Mouse (Mus musculus) lung, adult 2 months (tissue): ENCODE results near the gene Cflar. TPM values are rescaled to one million over a fixed set of nuclear protein-coding genes. Genes with fewer than 3 reads are reported as not detected.

Experiments
- DNase-seq: peaks from one replicate; pipeline ENCODE4 v3.0.0; 2022
- H3K4me1 ChIP-seq: fragments of 200-500 bp; 2 replicates; pipeline ENCODE4 v1.6.1; 2011; ENCODE audit warnings: low read length; ENCODE audit not compliant: control insufficient read depth, insufficient read depth
- H3K4me3 ChIP-seq: fragments of 200-500 bp; replicated peaks from 2 replicates; pipeline ENCODE3; 2011; ENCODE audit warnings: low read depth, mild to moderate bottlenecking, control low read depth, low read length; ENCODE audit errors: extremely low read depth
- CTCF ChIP-seq: fragments of 200-500 bp; IDR thresholded peaks from 2 replicates; pipeline ENCODE4 v1.5.1; 2011; ENCODE audit warnings: mild to moderate bottlenecking, low read length, control low read depth; ENCODE audit not compliant: insufficient read depth
- POLR2A ChIP-seq: fragments of 200-500 bp; IDR thresholded peaks from 2 replicates; pipeline ENCODE4 v1.6.1; 2011; ENCODE audit warnings: low read depth, mild to moderate bottlenecking, control low read depth, low read length, borderline replicate concordance; ENCODE audit errors: extremely low read depth
- WGBS: fragments of 180-500 bp; shearing (Covaris S2); methylation state at CpG from one replicate; pipeline ENCODE4 v1.1.7; 2018; 5-methylcytosine and 5-hydroxymethylcytosine counted together
- polyA plus RNA-seq: library from polyadenylated mRNA; depleted of rRNA; stranded (reverse); fragments of >200 nt; gene quantifications from 2 replicates; pipeline ENCODE4 v1.2.3, GENCODE M21; 2012

Cflar gene
- polyA plus RNA-seq, 1 experiment = 63.2 TPM

DNA sequence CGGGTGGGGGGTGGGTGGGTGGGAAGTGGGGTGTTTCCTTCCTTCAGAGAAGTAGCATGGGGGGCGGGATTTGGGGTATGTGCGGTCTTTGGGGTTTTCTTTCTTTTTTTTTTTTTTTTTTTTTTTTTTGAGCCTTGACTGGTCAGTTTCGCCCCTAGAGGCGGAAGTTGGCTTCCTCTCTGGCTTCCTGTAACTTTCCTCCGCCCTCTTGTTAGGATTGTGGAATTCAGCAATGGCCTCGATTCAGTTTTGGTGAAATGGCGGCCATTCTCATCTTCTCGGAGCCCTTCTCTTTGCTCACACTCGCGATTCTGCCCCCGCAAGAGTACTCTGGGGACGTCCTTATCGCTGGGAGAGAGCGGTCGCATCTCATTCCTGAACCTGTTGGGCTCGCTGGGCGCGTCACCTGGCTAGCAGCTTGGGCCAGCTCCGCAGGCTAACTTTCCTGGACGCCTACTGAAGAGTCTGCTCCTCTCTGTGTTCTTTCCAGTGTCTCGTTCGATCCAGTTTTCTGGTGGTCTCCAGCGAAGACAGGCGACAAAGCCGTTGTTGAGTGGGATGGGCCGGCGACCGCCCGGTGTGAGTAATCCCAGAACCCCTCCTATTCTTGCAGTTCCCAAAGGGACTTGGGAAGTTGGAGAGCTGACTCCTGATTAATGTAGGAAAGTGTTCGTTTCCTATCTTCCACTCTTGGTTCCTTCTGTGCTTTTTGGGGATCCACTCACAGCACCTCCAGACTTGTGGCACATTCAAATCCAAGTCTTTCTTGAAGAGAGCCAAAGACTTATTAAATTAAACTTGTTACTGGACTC lies 2.0 kb downstream of the Cflar start:
- peak; percentile 69 for DNase-seq
- Histone ChIP-seq H3K4me1 (peaks cover 10% of the 10 kb centered on the region), H3K4me3 (peak overlapping the region; percentile 100)
- 6% methylated on average over 31 of the region's 31 CpGs for WGBS
- TF ChIP-seq POLR2A (0 out of 2 replicates have a peak, but pooled peaks have one; percentile 12), CTCF (no peak)

DNA sequence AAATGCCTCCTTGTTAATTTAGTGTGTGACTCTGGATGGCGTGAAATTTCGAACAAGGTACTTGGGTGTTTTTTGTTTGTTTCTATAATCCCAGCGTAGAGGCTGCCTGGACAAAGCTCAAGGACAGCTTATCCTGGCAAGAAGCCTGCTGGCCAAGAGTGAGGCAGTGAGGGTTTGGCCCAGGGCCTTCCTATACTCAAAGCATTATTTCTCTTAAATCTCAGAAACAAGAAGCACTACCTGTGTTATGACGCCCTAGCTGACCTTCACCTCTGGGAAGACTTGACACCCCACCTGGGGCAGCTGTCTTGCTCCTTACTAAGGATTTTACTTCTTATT lies 2.6 kb downstream of the Cflar start:
- DNase-seq = peak; percentile 65
- TF ChIP-seq POLR2A = no peak
- no peak for TF ChIP-seq CTCF

DNA sequence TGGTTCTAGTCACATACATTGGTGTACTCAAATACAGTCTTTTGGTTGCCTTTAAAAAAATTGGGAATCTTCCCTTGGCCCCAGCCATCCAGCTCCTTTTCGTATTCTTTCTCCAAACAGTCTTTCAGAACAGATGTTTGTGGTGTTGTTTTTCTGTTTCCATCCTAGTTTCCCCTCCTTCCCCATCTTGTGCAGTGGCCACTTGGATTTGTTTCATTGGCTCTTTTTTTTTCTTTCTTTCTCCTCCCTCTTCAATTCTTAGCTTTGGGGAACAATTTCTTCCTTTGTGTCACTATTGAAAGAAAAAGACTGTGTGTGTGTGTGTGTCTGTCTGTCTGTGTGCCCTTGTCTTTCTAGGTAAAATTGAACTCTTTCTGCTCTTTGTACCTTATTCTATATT lies 3.1 kb downstream of the Cflar start:
- TF ChIP-seq POLR2A (no peak), CTCF (no peak)
- H3K4me3 ChIP-seq = peak overlapping the region; percentile 100
- 10% methylated on average over 1 of the region's 1 CpGs for WGBS
- H3K4me1 ChIP-seq = peaks cover 10% of the 10 kb centered on the region
- no peak for DNase-seq

More for the DNA sequence above, 2.6 kb downstream of the Cflar start:
- Histone ChIP-seq H3K4me3 (peak overlapping the region; percentile 100), H3K4me1 (peaks cover 10% of the 10 kb centered on the region)
- WGBS = 7% methylated on average over 4 of the region's 4 CpGs

DNA sequence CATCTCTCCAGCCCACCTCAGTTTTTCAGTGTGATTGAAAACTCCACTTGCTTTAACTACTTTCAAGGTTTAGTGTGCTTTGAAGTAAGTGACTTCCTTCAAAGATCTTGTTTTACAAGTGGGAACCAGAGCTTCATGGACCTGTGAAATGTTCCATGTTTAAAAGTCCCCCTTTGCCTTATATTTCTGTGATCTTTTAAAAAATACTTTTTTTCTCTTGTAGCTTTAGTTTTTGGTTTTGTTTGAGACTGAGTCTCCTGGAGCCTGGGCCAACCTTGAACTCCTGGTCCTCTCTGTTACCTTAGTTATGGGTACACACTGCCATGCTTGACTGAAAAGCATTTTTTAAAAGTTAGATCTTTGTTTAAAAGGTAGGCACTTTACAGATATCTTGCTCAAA lies 4.2 kb downstream of the Cflar start:
- no peak for TF ChIP-seq CTCF
- no peak for TF ChIP-seq POLR2A
- no peak for DNase-seq
- no peak overlapping the region for H3K4me3 ChIP-seq
- peaks cover 13% of the 10 kb centered on the region for H3K4me1 ChIP-seq

DNA sequence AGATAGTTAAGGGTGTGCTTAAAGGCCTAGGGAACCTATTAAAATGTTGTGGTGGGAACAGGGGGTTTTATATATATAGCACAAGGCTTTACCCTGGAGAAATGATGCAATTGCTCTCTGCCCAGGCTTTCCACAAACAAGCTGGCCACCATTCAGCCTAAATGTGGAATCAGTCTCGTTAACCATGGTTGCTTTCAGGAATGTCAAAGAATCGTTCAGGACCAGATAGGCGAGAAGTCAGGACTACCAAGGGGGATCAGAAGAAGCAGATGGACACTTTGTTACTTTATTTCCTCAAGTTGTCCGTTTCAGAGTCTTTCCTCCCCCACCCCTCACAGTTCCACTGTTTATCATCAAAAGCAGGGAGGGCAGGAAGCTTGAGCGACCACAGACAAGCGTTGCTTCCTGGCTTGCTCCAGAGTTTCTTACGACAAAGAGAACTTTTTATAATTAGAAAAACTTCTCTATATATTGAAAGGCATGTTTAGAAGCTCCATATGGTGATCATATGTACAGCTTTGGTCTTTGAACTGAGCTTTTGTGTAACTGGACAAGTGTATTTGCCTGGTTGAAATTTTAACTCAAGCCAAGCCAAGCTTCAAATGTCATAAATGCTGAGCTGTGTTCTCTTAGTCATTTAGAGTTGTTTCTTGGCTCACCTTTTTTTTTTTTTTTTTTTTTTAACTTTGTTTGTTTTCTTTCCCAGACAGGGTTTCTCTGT lies 5.0 kb downstream of the Cflar start:
- TF ChIP-seq POLR2A = no peak
- DNase-seq = no peak
- Histone ChIP-seq H3K4me1 (peaks cover 18% of the 10 kb centered on the region), H3K4me3 (no peak overlapping the region)
- WGBS = 14% methylated on average over 7 of the region's 7 CpGs

DNA sequence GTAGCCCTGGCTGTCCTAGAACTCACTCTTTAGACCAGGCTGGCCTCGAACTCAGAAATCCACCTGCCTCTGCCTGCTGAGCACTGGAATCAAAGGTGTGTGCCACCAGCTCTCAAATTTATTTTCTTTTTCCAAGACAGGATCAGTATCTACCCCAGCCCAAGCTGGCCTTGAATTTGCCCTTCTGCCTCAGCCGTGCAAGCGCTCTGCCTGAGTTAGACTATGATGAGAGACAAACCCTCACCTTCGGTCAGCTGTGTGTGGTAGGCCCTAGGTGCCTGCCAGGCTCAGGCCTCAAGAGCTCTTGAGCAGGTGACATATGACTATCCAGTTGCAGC lies 5.5 kb downstream of the Cflar start:
- TF ChIP-seq CTCF (no peak), POLR2A (no peak)
- 81% methylated on average over 4 of the region's 4 CpGs for WGBS

DNA sequence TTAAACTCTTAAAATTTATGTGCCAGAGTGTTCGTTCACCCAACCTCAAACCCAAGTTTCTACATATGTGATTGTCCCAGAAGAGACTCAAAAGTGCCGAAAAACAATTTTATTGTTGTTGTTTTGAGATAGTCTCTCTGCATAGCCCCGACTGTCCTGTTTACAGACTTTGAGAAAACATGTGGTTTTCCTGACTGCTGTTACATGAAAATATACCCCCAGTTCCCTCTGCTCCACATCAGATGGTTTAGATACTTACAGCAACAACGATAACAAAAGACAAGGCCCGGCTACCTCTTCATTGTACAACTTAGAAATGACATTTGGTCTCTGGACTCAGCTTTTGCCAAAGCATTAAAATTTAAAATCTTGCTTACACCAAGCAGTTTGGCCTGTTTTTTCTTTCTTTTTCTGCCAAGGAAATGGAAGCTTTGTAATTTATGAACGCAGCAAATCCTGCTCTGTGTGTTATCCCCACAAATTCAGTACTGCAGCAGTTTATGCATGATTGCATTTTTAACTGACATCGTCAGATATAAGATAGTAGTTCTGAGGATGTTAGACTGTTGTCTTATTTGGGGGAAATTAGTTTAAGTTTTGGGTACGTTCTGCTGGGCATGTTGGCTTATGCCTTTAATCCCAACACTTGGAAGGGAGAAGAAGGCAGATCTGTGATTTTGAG lies 6.4 kb downstream of the Cflar start:
- DNase-seq = no peak
- TF ChIP-seq POLR2A (no peak), CTCF (no peak)
- H3K4me3 ChIP-seq = no peak overlapping the region
- WGBS = 85% methylated on average over 8 of the region's 8 CpGs
- H3K4me1 ChIP-seq = peaks cover 28% of the 10 kb centered on the region

More for the DNA sequence above, 5.5 kb downstream of the Cflar start:
- Histone ChIP-seq H3K4me3 (no peak overlapping the region), H3K4me1 (peaks cover 20% of the 10 kb centered on the region)
- no peak for DNase-seq

DNA sequence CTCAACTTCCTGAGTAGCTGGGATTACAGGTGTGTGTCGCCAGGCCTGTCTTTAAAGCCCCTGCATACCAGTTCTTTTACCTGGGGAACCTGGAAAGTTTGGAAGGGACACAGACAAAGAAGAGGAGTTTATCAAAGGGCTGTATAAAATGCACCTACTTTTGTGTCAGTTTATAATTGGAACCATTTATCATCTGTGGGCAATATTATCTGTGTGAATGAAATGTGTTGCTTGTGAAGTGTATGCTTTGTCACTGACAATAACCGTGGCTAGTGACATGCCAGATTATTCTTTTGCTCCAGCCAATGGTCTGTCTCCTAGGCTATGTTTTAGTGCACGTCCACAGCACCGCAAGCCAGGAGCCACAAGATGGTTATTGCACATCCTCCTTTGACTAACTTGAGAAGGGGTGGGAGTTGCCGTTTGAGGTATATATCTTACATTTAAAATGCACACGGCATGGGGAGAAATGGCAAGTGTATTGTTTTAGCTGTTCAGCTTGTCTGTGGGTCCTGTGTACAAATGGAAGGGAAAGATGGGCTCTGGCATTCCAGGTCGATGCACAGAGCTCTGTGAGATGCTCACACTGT lies 8.1 kb downstream of the Cflar start:
- TF ChIP-seq POLR2A = no peak
- no peak for TF ChIP-seq CTCF
- 61% methylated on average over 7 of the region's 7 CpGs for WGBS
- peaks cover 30% of the 10 kb centered on the region for H3K4me1 ChIP-seq
- no peak for DNase-seq
- no peak overlapping the region for H3K4me3 ChIP-seq

DNA sequence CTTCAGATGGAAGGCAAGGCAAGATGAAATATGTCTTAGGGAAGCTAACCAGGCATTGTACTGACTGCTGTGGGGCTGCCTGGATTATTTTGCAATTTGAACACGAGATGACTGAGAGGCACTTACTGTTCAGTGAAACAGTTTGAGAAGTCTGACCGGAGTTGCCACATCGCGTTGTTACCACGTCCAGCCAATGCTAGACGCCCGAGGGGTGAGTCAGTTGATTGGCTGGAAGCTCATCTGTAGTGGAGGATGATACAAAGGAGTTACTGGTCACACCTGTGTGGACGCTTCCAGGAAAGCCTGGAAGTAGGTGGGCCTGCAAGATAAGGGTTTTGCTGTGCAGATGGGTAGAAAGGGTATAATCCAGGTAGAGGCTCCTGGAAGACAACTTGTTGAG lies 8.8 kb downstream of the Cflar start:
- WGBS = 38% methylated on average over 8 of the region's 8 CpGs
- DNase-seq = no peak
- Histone ChIP-seq H3K4me1 (peaks cover 30% of the 10 kb centered on the region), H3K4me3 (no peak overlapping the region)
- no peak for TF ChIP-seq CTCF

DNA sequence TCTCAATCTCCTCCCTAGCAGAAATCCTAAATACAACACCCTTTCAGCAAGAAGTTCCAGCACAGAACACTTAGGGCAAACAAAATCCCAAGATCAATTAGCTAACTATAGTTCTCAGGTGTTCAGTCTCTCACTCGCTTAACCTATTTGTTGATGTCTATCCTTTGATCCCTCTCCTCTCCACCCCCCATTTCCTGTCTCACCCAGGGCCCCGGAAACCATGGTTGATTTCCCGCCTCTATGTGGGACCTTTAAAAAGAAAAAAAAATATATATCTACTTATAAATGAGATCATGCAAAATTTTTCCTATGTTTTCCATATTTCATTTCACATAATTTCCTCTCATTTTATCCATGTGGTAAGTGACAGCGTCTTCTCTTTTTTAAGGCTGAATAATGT lies 9.7 kb downstream of the Cflar start:
- no peak for DNase-seq
- 36% methylated on average over 4 of the region's 4 CpGs for WGBS

More for the DNA sequence above, 9.7 kb downstream of the Cflar start:
- TF ChIP-seq POLR2A (no peak), CTCF (no peak)
- H3K4me3 ChIP-seq = no peak overlapping the region
- H3K4me1 ChIP-seq = peaks cover 32% of the 10 kb centered on the region
